Mouse (Mus musculus): ENCODE measurements at regions not wholly inside any gene's neighbourhood (a gene's known extent, or its start where the extent isn't known, plus 50 kb on each side); places are given as distances from the start of the nearest gene placed in this dataset.
A peak's percentile ranks its signal among the peaks of the same experiment; 100 is the strongest.

DNA sequence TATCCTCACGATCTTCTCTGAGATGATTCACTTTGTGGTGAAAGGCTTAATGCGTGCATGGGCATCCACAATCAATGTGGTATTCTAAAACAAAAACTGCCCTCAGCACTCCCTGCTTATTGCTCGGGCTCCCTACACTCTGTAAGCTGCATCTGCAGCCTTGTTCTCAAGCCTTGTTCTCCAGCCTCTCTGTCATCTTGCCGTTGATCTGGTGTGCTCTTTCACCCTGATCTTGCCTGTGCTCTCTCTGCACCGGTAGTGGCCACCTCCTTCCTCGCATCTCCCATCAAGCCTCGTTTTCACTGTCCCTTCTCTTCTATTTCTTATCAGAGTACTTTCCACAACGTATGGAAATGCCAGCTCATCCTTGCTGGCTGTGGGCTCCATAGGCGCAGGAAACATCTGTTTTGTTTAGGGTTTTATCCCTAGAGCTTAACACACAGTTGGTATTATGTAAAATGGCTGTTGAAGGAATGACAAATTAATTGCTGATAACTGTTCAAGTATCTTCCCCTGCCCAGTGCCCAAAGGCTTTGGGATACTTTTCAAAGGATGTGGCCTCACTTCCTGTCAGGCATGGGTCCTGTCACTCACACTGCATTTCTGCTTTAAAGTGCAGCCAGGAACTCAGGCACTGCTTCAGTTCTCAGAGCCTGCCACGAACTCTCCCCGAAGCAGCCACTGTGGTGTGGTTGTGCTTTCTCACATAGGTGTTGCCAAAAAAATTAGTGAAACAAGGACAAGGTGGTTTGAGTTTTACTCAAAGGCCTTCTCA is 158.9 kb upstream of the Gm12728 start:
- no peak for DNase-seq (ENCODE audit: low spot score in 2 of 2)

DNA sequence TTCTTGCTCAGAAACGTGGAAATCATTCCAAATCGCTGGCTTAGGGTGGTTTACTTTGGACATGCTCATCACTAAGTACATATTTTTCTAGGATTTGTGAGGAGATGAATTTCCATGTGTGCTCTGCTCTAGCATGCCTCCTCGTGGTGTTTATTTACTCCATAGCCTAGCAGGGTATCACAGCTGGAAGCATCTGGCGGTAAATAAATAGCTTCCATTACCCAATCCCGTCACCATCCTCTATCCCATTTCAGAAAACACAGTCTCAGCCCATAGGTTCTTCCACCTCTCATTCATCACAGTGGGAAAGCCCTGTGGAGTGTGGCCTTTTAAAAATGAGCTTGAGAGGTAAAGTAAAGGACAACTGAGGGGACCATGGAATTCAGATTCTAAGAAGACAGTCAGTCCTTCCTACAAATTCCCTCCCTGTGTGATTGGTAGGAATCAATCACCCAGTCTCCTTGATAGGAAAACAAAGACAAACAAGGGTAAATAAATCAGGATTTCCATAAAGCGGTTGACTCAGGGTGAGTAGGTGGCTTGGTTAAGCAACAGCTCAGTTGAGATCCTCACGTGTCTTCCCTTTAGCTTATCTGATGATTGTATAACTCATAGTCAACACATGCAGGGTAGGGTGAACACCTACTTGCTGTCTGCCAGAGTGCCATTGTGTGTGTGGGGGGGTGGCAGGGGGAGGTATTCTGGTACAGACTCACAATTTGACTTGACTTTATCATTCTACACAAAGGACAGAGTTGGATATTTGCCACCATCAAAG is 156.9 kb upstream of the Gm12728 start:
- no peak for DNase-seq (ENCODE audit: low spot score in 2 of 2)

DNA sequence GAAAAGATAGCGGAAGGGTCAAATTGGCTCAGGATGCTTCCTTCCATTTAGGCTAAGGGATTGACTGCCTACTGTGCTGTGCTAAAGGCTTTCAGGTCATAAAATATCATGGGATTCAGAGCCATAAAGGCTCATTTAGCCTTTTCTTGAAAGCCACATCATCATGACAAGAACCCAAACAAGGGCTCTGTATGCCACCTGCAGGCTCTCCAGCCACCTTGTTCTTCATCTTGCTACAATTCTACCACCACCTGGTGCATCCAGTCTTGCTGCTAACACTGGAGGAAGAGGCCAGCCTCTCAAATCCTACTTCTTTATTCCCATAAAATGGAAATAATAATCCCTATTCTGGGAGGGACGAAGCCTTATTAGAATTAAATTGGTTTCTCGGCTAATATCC is 155.9 kb upstream of the Gm12728 start:
- no peak for DNase-seq (ENCODE audit: low spot score in 2 of 2)

GRCm38 (mm10) chr4:105640793-105641192 is 148.9 kb upstream of the Gm12728 start:
- no peak for DNase-seq (ENCODE audit: low spot score in 2 of 2)

DNA sequence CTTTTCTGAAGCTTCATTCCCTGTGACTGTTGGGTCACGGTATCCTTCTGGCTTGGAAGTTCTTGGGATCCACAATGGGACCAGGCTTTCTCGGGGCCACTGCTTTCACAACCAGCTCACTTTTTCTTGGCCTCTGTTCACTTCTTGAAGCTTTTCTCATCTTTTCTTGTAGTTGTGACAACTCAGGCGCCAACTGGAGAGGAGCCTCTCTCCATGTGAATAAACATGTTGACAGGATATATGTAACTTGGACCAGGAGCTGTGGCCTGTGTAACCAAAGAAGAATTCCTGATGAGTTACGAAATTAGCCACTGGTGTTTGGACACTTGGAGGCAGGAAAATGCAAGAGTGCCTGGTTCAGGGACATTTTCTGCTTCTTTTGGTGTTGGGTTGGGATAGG is 148.1 kb upstream of the Gm12728 start:
- DNase-seq (ENCODE audit: low spot score in 2 of 2), result no peak

- DNase-seq (ENCODE audit: low spot score in 2 of 2), result no peak
Observed at GRCm38 (mm10) chr4:105648820-105649446, 140.7 kb upstream of the Gm12728 start.

GRCm38 (mm10) chr4:105649447-105649833 is 140.2 kb upstream of the Gm12728 start:
- no peak for DNase-seq (ENCODE audit: low spot score in 2 of 2)

DNA sequence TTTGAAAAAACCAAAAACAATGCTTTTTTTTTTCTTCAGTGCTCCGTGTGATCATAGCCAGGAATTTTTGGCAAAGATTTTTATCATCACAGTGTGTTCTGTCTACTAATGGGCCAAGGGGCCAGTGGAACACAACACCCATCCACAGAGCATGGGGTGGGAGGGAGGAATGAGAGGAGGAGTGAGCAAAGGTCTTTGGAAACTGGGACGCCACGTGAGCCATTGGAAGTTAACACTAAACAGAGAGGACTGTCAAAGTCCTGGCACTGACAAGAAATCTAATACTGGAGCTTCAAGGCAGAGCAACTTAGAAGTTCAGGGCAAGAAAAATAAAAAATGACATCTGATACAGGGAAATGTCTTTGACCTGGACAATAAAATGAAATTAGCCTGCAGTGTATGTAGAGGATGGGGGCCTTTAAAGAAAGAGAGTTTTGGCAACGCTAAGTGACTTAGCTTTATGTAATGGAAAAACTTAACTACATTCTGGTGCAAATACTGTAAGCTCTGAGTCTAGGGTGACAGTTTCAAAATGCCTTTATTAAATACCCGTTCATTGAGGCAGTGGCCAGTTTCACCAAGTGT is 133.5 kb upstream of the Gm12728 start:
- peak in 1 of 2 experiments; percentile 4 for DNase-seq (ENCODE audit: low spot score in 2 of 2)

DNA sequence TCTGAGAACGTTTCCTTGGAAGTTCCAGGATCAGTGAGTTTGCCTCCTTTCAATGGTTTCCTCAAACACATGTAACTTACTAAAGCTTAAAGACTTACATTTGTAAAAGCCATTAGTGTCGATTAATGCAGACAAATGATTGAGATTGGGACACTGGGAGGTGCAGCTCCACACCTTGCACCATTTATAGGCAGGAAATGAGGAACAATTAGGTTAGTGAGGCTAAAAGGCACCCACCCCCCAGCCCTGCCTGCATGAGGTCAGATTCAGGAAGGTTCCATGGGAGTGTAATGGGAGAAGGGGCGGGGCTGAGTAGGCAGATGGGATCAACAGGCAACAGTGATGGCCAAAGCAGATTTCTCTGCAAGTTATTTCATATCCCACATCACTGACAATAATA is 131.1 kb upstream of the Gm12728 start:
- no peak for DNase-seq (ENCODE audit: low spot score in 2 of 2)

DNA sequence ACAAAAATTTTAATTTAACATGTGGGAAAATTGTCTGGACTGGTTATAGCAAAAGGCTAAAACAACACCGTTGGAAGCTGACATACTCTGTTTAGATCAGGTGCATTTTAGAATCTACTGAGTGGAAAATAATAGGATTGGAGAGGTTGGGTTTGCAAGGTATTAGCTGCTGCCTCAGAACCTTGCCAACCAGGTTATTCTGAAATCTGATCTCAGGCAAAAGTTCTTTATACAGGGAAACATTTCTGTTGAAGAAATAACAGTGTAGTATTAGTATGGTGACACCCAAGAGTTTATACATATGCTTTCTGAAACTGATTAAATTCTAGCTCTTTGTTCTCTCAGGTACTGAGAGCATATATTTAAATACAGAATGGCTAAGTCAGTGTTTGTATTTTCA is 113.0 kb upstream of the Gm12728 start:
- DNase-seq (ENCODE audit: low spot score in 2 of 2), result no peak

DNA sequence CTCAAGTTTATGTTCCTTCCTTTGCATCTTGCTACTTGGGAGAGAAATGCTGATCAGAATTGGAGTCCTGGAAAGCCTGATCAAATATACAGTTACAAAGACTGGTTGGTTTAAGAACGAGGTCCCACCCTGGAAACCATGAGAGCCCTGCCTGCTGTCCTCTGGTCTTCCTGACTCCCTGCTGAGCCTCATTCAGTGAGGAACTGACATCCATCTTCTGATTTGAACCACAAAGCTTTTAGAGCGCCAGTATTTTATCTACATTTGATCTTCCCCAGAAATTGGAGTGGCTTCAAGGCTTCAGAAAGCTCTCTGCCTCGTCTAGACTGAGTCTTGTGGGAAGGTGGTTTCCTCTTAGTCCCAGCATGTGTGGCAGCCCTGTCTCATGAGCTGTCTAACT is 99.0 kb upstream of the Gm12728 start:
- no peak for DNase-seq (ENCODE audit: low spot score in 2 of 2)

DNA sequence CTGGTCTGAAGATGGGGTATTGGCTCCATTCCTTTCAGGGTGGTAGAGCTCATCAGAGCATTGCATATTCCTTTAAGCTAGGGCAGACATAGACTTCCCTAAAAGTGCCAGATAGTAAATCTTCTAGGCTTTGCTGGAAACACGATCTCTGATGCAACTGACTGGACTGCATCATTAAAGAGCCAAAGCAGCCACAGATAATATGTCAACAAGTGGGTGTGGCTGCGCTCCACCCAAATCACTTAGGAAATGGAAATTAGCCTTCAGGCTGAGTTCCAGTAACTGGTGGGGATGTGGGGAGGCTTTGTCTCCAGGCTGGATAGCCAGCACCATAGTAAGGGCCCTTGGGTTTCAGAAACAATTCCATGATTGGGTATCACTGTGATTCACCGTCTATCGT is 97.3 kb upstream of the Gm12728 start:
- no peak for DNase-seq (ENCODE audit: low spot score in 2 of 2)

DNA sequence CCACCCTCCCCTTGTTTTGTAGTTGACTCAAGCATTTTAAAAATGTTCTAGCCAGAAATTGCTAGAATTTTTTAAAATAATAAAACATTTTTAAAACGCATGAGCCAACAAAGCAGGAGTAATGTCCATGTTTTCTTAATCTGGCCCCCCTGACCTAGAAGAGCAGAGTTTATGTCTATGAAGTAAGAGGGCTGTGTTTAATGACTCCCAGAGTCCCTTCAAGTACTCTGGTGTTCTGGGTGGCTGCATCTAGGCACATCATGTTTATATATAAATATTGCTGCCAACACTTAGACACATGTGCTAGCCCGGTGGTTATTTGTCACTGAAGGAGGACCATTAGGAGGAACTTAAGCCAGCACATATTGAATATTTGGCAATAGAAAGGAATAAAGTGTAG is 93.8 kb upstream of the Gm12728 start:
- no peak for DNase-seq (ENCODE audit: low spot score in 2 of 2)

DNA sequence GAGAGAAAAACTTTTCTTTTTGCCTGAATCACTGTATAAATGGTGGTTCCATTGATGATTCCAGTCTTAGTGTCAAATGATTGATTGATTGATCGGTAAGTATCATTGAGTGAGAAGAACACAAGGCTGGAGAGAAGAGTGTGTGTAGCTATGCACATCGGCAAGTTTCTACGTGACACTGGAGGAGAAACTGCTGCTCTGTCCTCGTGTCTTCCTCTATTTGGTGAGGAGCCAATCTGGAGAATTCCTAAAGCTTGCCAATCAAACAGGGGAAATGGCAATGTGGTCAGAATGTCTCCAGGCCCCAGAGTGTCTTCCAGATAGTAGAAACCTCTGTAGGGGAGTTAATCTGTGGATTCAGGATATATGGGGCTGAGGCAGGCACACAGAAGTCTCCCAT is 92.5 kb upstream of the Gm12728 start:
- no peak for DNase-seq (ENCODE audit: low spot score in 2 of 2)

DNA sequence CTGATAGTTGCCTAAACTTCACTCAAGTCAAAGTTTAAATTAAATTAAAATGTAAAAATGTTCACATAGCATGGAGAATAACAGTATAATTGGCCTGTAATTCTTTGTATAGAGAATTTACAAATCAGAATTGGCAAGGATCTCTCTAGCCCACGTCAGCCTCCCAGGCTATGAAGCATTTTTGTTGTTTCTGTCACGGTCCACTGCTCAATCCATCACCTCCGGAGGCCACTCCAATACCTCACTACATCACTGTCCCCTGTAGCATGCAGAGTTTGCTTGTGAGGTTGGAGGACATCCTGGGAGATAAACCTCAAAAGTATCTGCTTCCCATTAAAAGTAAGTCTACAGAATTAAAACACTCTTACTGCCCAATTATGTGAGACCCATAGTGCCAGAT is 87.6 kb upstream of the Gm12728 start:
- DNase-seq (ENCODE audit: low spot score in 2 of 2), result no peak

- no peak for DNase-seq (ENCODE audit: low spot score in 2 of 2)
Observed at GRCm38 (mm10) chr4:105703408-105703807, 86.3 kb upstream of the Gm12728 start.

DNA sequence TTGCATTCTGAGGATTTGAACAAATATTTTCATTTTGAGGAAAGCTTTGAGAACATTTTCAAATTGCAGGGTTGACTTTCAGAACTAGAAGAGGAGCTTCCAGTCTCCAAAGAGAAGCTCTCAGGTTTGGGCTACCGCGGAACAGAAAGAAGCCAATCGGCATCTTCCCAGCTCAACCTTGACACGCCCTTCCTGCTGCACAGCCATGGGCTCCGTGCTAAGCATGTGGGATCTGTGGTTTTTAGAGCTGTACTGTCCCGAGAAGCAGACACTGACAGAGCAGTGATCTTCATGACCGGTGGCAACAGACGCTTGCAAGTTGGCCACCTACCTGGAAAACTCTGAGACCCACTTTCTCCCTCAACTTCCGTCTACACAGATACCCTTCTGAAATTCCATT is 85.4 kb upstream of the Gm12728 start:
- DNase-seq (ENCODE audit: low spot score in 2 of 2), result no peak

GRCm38 (mm10) chr4:105705996-105706395 is 83.7 kb upstream of the Gm12728 start:
- DNase-seq (ENCODE audit: low spot score in 2 of 2), result no peak

- DNase-seq (ENCODE audit: low spot score in 2 of 2), result no peak
Observed at GRCm38 (mm10) chr4:105708080-105708796, 81.4 kb upstream of the Gm12728 start.

- peak in 1 of 2 experiments; percentile 6 for DNase-seq (ENCODE audit: low spot score in 2 of 2)
Observed at GRCm38 (mm10) chr4:105713956-105714355, 75.7 kb upstream of the Gm12728 start.

DNA sequence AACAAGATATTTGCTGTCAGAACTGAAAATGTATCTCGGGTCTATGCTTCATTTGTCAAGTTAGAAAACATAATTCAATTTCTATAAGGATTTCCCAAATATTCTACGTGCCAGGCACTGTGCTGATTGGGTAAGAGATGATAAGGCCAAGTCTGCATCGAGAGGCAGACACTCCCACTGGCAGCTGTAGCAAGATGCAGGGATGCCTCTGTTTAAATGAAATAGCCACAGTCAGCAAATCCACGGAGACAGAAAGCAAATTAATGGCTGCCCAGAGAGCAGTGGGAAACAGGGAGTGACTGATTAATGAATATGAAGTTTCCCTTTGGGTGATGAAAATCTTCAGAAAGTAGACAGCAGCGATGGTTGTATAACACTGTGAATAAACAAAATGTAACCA is 71.6 kb upstream of the Gm12728 start:
- DNase-seq (ENCODE audit: low spot score in 2 of 2), result no peak

Measured in layer of hippocampus, postnatal 14 days (tissue).